Mouse (Mus musculus): ENCODE measurements around the gene Cga. TPM values are rescaled to one million over a fixed set of nuclear protein-coding genes. Genes with fewer than 3 reads are reported as not detected.

Gene Cga
- not detected for total RNA-seq (2021)
- long read RNA-seq, experiment 1: 0 reads
- long read RNA-seq, experiment 2: 0 reads

DNA sequence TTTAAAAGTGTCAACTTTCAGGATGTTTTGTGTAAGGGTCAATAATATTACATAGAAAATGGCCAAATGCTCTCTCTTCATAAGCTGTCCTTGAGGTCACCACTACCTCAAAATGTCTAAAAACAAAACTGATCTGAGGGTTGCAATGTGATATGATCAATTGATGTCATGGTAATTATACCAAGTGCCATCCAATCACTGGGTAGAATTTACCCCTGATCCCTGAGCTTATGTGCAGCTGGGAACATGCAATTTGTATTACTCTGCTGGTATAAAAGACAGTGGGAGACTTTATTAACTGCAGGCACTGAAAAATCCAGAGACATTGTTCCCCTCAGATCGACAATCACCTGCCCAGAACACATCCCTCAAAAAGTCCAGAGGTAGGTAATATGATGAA lies at the start of gene Cga:
TSS of gene Cga (plus strand) at position 301 of the 400 bp plus-strand sequence.
- Histone ChIP-seq H3K27ac (no peak within 1 kb of the TSS), H3K4me3 (no peak within 1 kb of the TSS)
- DNase-seq: no peak
- intact Hi-C loops (cut with DNase I): no loop called here
- no peak for TF ChIP-seq CTCF (IDR thresholded peaks at IDR 0.05)

GRCm38 (mm10) chr4:34843839-34844238 lies 49.7 kb upstream of the Cga start:
- no peak for DNase-seq
- Histone ChIP-seq H3K27ac (no peak overlapping the region), H3K4me3 (no peak overlapping the region)
- TF ChIP-seq CTCF (IDR thresholded peaks at IDR 0.05): no peak
- intact Hi-C loops (cut with DNase I): no loop called here

DNA sequence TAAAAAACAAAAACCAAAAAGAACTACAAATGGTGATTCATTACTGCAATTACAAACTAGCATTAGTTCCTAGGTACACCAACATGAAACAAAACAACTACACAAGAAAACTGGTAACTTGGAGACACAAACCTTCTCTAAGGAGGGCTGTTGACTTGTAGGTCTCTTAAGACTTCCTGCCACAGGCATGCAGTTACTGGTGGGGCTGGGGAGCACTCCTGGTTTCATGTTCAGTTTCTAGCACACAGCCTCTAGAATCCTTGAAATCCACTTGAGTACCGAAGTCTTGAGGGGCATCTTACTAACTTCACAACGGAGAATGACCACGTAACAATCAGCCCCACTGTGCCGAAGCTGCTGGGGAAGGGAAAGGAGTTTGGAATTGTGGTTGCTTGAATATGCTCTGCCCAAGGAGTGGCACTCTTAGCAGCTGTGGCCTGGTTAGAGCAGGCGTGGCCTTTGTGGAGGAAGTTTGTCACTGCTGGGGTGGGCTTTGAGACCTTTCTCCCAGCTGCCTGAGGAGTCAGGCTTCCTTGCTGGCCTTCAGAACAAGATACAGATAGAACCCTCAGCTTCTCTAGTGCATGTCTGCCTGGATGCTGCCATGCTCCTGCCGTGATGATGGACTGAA lies 45.8 kb upstream of the Cga start:
- TF ChIP-seq CTCF (IDR thresholded peaks at IDR 0.05): no peak
- Histone ChIP-seq H3K27ac (no peak overlapping the region), H3K4me3 (no peak overlapping the region)
- no peak for DNase-seq
- intact Hi-C loops (cut with DNase I): no loop called here

GRCm38 (mm10) chr4:34850156-34850555 lies 43.4 kb upstream of the Cga start:
- intact Hi-C loops (cut with DNase I): no loop called here
- no peak for TF ChIP-seq CTCF (IDR thresholded peaks at IDR 0.05)
- DNase-seq: no peak
- H3K27ac ChIP-seq: no peak overlapping the region
- no peak overlapping the region for H3K4me3 ChIP-seq

DNA sequence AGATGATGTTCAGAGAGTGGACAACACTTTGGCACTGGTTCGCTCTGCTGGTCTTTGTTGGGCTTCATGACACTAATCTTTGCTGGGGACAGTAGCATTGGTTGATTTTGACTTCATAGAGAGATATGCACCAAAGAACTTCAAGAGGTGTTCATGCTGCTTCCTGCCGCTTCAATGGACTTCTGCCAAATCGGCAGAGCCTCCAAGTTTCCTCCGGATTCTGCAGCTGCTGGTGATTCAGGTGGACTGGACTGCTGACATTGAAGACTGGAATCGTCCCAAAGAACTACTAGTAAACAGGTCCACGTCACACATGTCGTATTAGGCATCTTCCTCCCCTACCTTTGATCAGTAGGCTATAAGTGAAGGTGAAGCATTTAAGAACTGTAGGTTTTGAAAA lies 41.5 kb upstream of the Cga start:
- Histone ChIP-seq H3K27ac (no peak overlapping the region), H3K4me3 (no peak overlapping the region)
- TF ChIP-seq CTCF (IDR thresholded peaks at IDR 0.05): no peak
- intact Hi-C loops (cut with DNase I): no loop called here
- DNase-seq: no peak

- intact Hi-C loops (cut with DNase I): no loop called here
- Histone ChIP-seq H3K4me3 (no peak overlapping the region), H3K27ac (no peak overlapping the region)
- TF ChIP-seq CTCF (IDR thresholded peaks at IDR 0.05): no peak
- DNase-seq: no peak
Measured at GRCm38 (mm10) chr4:34855966-34856365, 37.6 kb upstream of the Cga start.

DNA sequence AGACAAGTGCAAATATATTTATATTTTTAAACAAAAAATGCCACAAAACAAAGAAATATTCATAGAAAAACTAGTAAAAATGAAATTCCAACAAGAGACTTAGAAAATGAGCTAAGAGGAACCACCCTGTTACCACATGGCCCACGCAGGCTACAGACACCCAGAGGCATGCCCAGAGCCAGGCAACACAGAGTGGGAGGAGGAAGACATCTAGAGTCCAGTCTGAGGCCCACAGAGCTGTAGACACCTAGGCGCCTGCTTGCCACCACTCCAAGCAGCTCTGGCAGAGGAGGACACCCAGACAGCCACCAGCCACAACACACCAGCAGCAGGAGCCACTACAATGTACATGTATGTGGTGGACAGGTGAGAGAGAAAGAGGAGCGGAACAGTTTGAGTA lies 34.7 kb upstream of the Cga start:
- Histone ChIP-seq H3K27ac (no peak overlapping the region), H3K4me3 (no peak overlapping the region)
- intact Hi-C loops (cut with DNase I): no loop called here
- DNase-seq: no peak
- no peak for TF ChIP-seq CTCF (IDR thresholded peaks at IDR 0.05)

- no peak for TF ChIP-seq CTCF (IDR thresholded peaks at IDR 0.05)
- intact Hi-C loops (cut with DNase I): no loop called here
- Histone ChIP-seq H3K4me3 (no peak overlapping the region), H3K27ac (no peak overlapping the region)
- DNase-seq: no peak
Measured at GRCm38 (mm10) chr4:34859416-34859815, 34.2 kb upstream of the Cga start.

DNA sequence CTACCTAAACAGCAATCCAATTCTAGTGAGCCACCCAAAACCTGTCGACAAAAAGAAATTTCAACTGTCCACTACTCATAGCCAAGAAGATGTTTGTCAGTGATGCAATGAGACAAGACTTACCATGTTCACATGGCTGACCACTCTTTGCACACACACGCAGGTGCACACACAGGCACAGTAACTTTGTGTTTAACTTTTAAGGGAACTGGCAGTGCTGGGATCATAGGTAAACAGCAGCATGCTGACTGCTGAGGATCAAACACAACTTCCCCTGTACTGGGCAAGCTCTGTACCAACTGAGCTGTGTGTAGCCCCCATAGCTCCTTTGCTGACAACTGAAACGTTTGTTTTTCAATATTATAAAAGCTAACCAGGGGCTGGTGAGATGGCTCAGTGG lies 32.1 kb upstream of the Cga start:
- TF ChIP-seq CTCF (IDR thresholded peaks at IDR 0.05): no peak
- intact Hi-C loops (cut with DNase I): no loop called here
- DNase-seq: no peak
- H3K4me3 ChIP-seq: no peak overlapping the region
- no peak overlapping the region for H3K27ac ChIP-seq

GRCm38 (mm10) chr4:34869813-34870212 lies 23.8 kb upstream of the Cga start:
- Histone ChIP-seq H3K27ac (no peak overlapping the region), H3K4me3 (no peak overlapping the region)
- intact Hi-C loops (cut with DNase I): no loop called here
- no peak for TF ChIP-seq CTCF (IDR thresholded peaks at IDR 0.05)
- DNase-seq: no peak

GRCm38 (mm10) chr4:34872896-34873495 lies 20.6 kb upstream of the Cga start:
- no peak for TF ChIP-seq CTCF (IDR thresholded peaks at IDR 0.05)
- H3K4me3 ChIP-seq: no peak overlapping the region
- intact Hi-C loops (cut with DNase I): no loop called here
- no peak overlapping the region for H3K27ac ChIP-seq
- no peak for DNase-seq

DNA sequence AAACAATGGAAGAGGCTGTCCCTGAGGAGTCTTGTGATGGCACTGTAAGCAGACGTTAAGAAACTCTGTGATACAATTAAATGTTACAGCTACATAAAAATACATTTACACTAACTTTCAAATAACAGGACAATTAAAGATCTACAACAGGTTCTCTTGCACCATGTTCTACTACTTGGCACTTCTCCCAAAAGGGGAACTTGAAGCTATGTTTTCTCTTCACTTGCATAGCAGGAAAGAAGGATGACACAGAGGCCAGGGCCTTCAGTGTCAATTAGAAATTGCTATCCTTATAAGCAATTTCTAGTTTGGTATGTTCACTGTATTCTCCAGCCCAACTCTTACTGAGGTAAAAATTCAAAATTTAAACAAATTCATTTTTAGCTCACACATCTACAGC lies 19.3 kb upstream of the Cga start:
- intact Hi-C loops (cut with DNase I): no loop called here
- DNase-seq: no peak

DNA sequence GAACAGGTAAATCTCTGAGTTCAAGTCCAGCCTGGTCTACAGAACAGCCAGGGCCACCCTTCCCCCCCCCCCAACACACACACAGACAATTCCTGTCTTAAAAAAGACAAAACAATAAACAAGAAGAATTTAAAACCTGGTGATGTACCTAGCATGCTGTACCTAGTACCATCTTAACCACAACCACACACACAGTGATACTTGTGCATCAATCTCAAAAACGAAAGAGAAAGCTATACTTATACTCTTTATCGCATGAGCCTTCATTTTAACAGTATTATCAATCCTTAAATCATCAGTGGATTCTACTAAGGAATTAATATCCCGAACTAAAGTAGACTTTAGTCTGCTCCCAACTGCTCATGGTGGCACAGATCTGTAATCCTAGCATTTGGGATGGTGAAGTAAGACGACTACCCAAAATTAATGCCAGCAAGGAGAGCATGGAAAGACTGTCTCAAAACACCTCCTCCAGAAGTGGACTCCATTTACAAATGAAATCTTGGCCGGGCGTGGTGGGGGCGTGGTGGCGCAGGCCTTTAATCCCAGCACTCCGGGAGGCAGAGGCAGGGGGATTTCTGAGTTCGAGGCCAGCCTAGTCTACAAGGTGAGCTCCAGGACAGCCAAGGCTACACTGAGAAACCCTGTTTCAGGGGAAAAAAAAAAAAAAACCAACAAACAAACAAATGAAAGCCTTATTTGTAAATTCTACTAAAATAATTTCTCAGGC lies 12.5 kb upstream of the Cga start:
- intact Hi-C loops (cut with DNase I): loop anchor here (5.0 kb wide), 1 partner anchor 104 kb away; the partner anchor contains the start of gene Smim8
- peak overlapping the region; percentile 33 for H3K4me3 ChIP-seq
- no peak overlapping the region for H3K27ac ChIP-seq
- no peak for TF ChIP-seq CTCF (IDR thresholded peaks at IDR 0.05)
- no peak for DNase-seq

More for the DNA sequence above, 19.3 kb upstream of the Cga start:
- Histone ChIP-seq H3K27ac (no peak overlapping the region), H3K4me3 (no peak overlapping the region)
- TF ChIP-seq CTCF (IDR thresholded peaks at IDR 0.05): no peak
